Mouse (Mus musculus): Measurements from ENCODE around the gene Mycbp2. TPM values are rescaled to one million over a fixed set of nuclear protein-coding genes. Genes with fewer than 3 reads are reported as not detected.

The Mycbp2 gene
- polyA plus RNA-seq (2012; rRNA removed), result 14.3 and 21.3 TPM in 2 replicates

- WGBS, result 4% methylated on average over 41 of the region's 41 CpGs
- peak within 1 kb of the TSS; percentile 85 for H3K4me3 ChIP-seq (replicated peaks; ENCODE audit: extremely low read depth, low read depth, low read length)
- TF ChIP-seq CTCF (IDR thresholded peaks at IDR 0.05; ENCODE audit: insufficient read depth, low read length) (no peak), POLR2A (IDR thresholded peaks at IDR 0.05; ENCODE audit: borderline replicate concordance, extremely low read depth, low read depth, low read length) (peak; percentile 48; the same call in 1 of the 2 replicates)
- peak; percentile 97 for DNase-seq
- H3K4me1 ChIP-seq (ENCODE audit: control insufficient read depth, insufficient read depth, low read length), result peaks cover 3% of the 10 kb centered on the region
Observed at GRCm38 (mm10) chr14:103346729-103347505, at the start of gene Mycbp2. Gene Mycbp2 (minus strand): TSS chr14:103346814.

- no peak for DNase-seq
- Histone ChIP-seq H3K4me3 (replicated peaks; ENCODE audit: extremely low read depth, low read depth, low read length) (no peak overlapping the region), H3K4me1 (ENCODE audit: control insufficient read depth, insufficient read depth, low read length) (no peaks in the 10 kb centered on the region)
- no peak for TF ChIP-seq CTCF (IDR thresholded peaks at IDR 0.05; ENCODE audit: insufficient read depth, low read length)
- TF ChIP-seq POLR2A (IDR thresholded peaks at IDR 0.05; ENCODE audit: borderline replicate concordance, extremely low read depth, low read depth, low read length), result no peak
- 54% methylated on average over 7 of the region's 7 CpGs for WGBS
Observed at GRCm38 (mm10) chr14:103392391-103392790, 45.8 kb upstream of the Mycbp2 start.

GRCm38 (mm10) chr14:103387431-103387830, 40.8 kb upstream of the Mycbp2 start:
- DNase-seq, result no peak
- TF ChIP-seq CTCF (IDR thresholded peaks at IDR 0.05; ENCODE audit: insufficient read depth, low read length) (no peak), POLR2A (IDR thresholded peaks at IDR 0.05; ENCODE audit: borderline replicate concordance, extremely low read depth, low read depth, low read length) (no peak)
- Histone ChIP-seq H3K4me1 (ENCODE audit: control insufficient read depth, insufficient read depth, low read length) (no peaks in the 10 kb centered on the region), H3K4me3 (replicated peaks; ENCODE audit: extremely low read depth, low read depth, low read length) (no peak overlapping the region)
- 82% methylated on average over 4 of the region's 4 CpGs for WGBS

GRCm38 (mm10) chr14:103386871-103387270, 40.3 kb upstream of the Mycbp2 start:
- DNase-seq, result no peak
- no peak overlapping the region for H3K4me3 ChIP-seq (replicated peaks; ENCODE audit: extremely low read depth, low read depth, low read length)
- H3K4me1 ChIP-seq (ENCODE audit: control insufficient read depth, insufficient read depth, low read length), result no peaks in the 10 kb centered on the region
- no peak for TF ChIP-seq CTCF (IDR thresholded peaks at IDR 0.05; ENCODE audit: insufficient read depth, low read length)
- TF ChIP-seq POLR2A (IDR thresholded peaks at IDR 0.05; ENCODE audit: borderline replicate concordance, extremely low read depth, low read depth, low read length), result no peak
- WGBS, result 66% methylated on average over 8 of the region's 8 CpGs

- 70% methylated on average over 13 of the region's 13 CpGs for WGBS
- Histone ChIP-seq H3K4me1 (ENCODE audit: control insufficient read depth, insufficient read depth, low read length) (no peaks in the 10 kb centered on the region), H3K4me3 (replicated peaks; ENCODE audit: extremely low read depth, low read depth, low read length) (no peak overlapping the region)
- no peak for TF ChIP-seq CTCF (IDR thresholded peaks at IDR 0.05; ENCODE audit: insufficient read depth, low read length)
- no peak for TF ChIP-seq POLR2A (IDR thresholded peaks at IDR 0.05; ENCODE audit: borderline replicate concordance, extremely low read depth, low read depth, low read length)
- no peak for DNase-seq
Observed at GRCm38 (mm10) chr14:103385084-103385610, 38.5 kb upstream of the Mycbp2 start.

GRCm38 (mm10) chr14:103378703-103379102, 32.1 kb upstream of the Mycbp2 start:
- no peaks in the 10 kb centered on the region for H3K4me1 ChIP-seq (ENCODE audit: control insufficient read depth, insufficient read depth, low read length)
- 70% methylated on average over 3 of the region's 3 CpGs for WGBS
- H3K4me3 ChIP-seq (replicated peaks; ENCODE audit: extremely low read depth, low read depth, low read length), result no peak overlapping the region
- no peak for TF ChIP-seq CTCF (IDR thresholded peaks at IDR 0.05; ENCODE audit: insufficient read depth, low read length)
- no peak for TF ChIP-seq POLR2A (IDR thresholded peaks at IDR 0.05; ENCODE audit: borderline replicate concordance, extremely low read depth, low read depth, low read length)
- DNase-seq, result no peak

GRCm38 (mm10) chr14:103376765-103377164, 30.2 kb upstream of the Mycbp2 start:
- TF ChIP-seq CTCF (IDR thresholded peaks at IDR 0.05; ENCODE audit: insufficient read depth, low read length), result no peak
- TF ChIP-seq POLR2A (IDR thresholded peaks at IDR 0.05; ENCODE audit: borderline replicate concordance, extremely low read depth, low read depth, low read length), result no peak

GRCm38 (mm10) chr14:103375523-103375922, 28.9 kb upstream of the Mycbp2 start:
- DNase-seq, result no peak

More at GRCm38 (mm10) chr14:103376765-103377164, 30.2 kb upstream of the Mycbp2 start:
- 61% methylated on average over 3 of the region's 3 CpGs for WGBS
- H3K4me1 ChIP-seq (ENCODE audit: control insufficient read depth, insufficient read depth, low read length), result no peaks in the 10 kb centered on the region
- DNase-seq, result no peak
- no peak overlapping the region for H3K4me3 ChIP-seq (replicated peaks; ENCODE audit: extremely low read depth, low read depth, low read length)

GRCm38 (mm10) chr14:103363199-103363598, 16.6 kb upstream of the Mycbp2 start:
- no peaks in the 10 kb centered on the region for H3K4me1 ChIP-seq (ENCODE audit: control insufficient read depth, insufficient read depth, low read length)
- no peak for DNase-seq
- TF ChIP-seq CTCF (IDR thresholded peaks at IDR 0.05; ENCODE audit: insufficient read depth, low read length), result no peak
- no peak for TF ChIP-seq POLR2A (IDR thresholded peaks at IDR 0.05; ENCODE audit: borderline replicate concordance, extremely low read depth, low read depth, low read length)
- no peak overlapping the region for H3K4me3 ChIP-seq (replicated peaks; ENCODE audit: extremely low read depth, low read depth, low read length)
- 18% methylated on average over 2 of the region's 2 CpGs for WGBS

More at GRCm38 (mm10) chr14:103375523-103375922, 28.9 kb upstream of the Mycbp2 start:
- no peaks in the 10 kb centered on the region for H3K4me1 ChIP-seq (ENCODE audit: control insufficient read depth, insufficient read depth, low read length)
- H3K4me3 ChIP-seq (replicated peaks; ENCODE audit: extremely low read depth, low read depth, low read length), result no peak overlapping the region
- whole genome bisulfite sequencing, result 84% methylated on average over 1 of the region's 1 CpGs
- TF ChIP-seq CTCF (IDR thresholded peaks at IDR 0.05; ENCODE audit: insufficient read depth, low read length) (no peak), POLR2A (IDR thresholded peaks at IDR 0.05; ENCODE audit: borderline replicate concordance, extremely low read depth, low read depth, low read length) (no peak)

GRCm38 (mm10) chr14:103356066-103356465, 9.5 kb upstream of the Mycbp2 start:
- Histone ChIP-seq H3K4me1 (ENCODE audit: control insufficient read depth, insufficient read depth, low read length) (no peaks in the 10 kb centered on the region; the same call in 1 of the 2 replicates), H3K4me3 (replicated peaks; ENCODE audit: extremely low read depth, low read depth, low read length) (no peak overlapping the region)
- WGBS, result 78% methylated on average over 3 of the region's 3 CpGs
- DNase-seq, result no peak
- TF ChIP-seq POLR2A (IDR thresholded peaks at IDR 0.05; ENCODE audit: borderline replicate concordance, extremely low read depth, low read depth, low read length), result no peak
- no peak for TF ChIP-seq CTCF (IDR thresholded peaks at IDR 0.05; ENCODE audit: insufficient read depth, low read length)
